Mouse (Mus musculus) liver, embryonic 12.5 days (tissue): Measurements from ENCODE around the gene Lig3. TPM values are rescaled to one million over a fixed set of nuclear protein-coding genes. Genes with fewer than 3 reads are reported as not detected.
"Not testable (repeated sequence)": the region's sequence is repeated elsewhere in the genome, so short reads cannot be mapped to it uniquely, and the experiment has no call there.

Experiments used
- ATAC-seq: fragments of 200-750 bp; cut with Nextera tagmentation; 2 replicates; pipeline ENCODE4 v1.8.0; 2017; ENCODE audit warnings: moderate number of reproducible peaks, mild to moderate bottlenecking, moderate library complexity
- H3K27ac ChIP-seq: fragments of 300-500 bp; sonication (generic); 2 replicates; pipeline ENCODE4 v1.5.1; 2016; ENCODE audit warnings: mild to moderate bottlenecking
- H3K27me3 ChIP-seq: fragments of 300-500 bp; sonication (generic); replicated peaks from 2 replicates; pipeline ENCODE4 v1.6.1; 2016; ENCODE audit warnings: mild to moderate bottlenecking, moderate library complexity
- H3K36me3 ChIP-seq: fragments of 300-500 bp; sonication (generic); 2 replicates; pipeline ENCODE4 v1.6.1; 2016; ENCODE audit warnings: mild to moderate bottlenecking, moderate library complexity
- H3K4me1 ChIP-seq: fragments of 300-500 bp; sonication (generic); 2 replicates; pipeline ENCODE4 v1.6.1; 2016
- H3K4me2 ChIP-seq: fragments of 300-500 bp; sonication (generic); 2 replicates; pipeline ENCODE4 v1.6.1; 2016; ENCODE audit warnings: mild to moderate bottlenecking, moderate library complexity
- H3K4me3 ChIP-seq: fragments of 300-500 bp; sonication (generic); 2 replicates; pipeline ENCODE4 v1.5.1; 2016; ENCODE audit warnings: mild to moderate bottlenecking, moderate library complexity
- H3K9ac ChIP-seq: fragments of 300-500 bp; sonication (generic); 2 replicates; pipeline ENCODE4 v1.6.1; 2016; ENCODE audit warnings: mild to moderate bottlenecking, moderate library complexity
- H3K9me3 ChIP-seq: fragments of 300-500 bp; sonication (generic); replicated peaks from 2 replicates; pipeline ENCODE4 v1.6.1; 2016; ENCODE audit warnings: mild to moderate bottlenecking, moderate library complexity
- WGBS: fragments of 180-500 bp; shearing (Covaris S2); methylation state at CpG from one replicate; pipeline ENCODE4 v1.1.7; 2016; ENCODE audit not compliant: insufficient replicate concordance; 5-methylcytosine and 5-hydroxymethylcytosine counted together
- polyA plus RNA-seq: library from polyadenylated mRNA; unstranded; fragments of >200 nt; fragmentation: Nextera tagmentation; extraction: Ambion mirVana; gene quantifications from 2 replicates; pipeline ENCODE4 v1.2.1, GENCODE M21; 2016

The Lig3 gene
- polyA plus RNA-seq, 1 experiment from 2014 or later, result 19.7 TPM

- not testable (repeated sequence) for H3K4me2 ChIP-seq, H3K9ac ChIP-seq, H3K9me3 ChIP-seq, ATAC-seq, H3K27me3 ChIP-seq, H3K4me3 ChIP-seq
- 64% methylated on average over 7 of the region's 7 CpGs for WGBS
- H3K4me1 ChIP-seq, result peaks cover 63% of the 10 kb centered on the region
- H3K36me3 ChIP-seq, result peaks cover 32% of the 10 kb centered on the region
- 0 out of 2 replicates have a peak overlapping the region, but pooled peaks have one; percentile 38 for H3K27ac ChIP-seq
Measured at GRCm38 (mm10) chr11:82834359-82834758, 53.5 kb downstream of the Lig3 start.

- Histone ChIP-seq H3K4me2 (no peak overlapping the region), H3K36me3 (peaks cover 29% of the 10 kb centered on the region), H3K4me1 (peaks cover 70% of the 10 kb centered on the region), H3K27ac (no peak overlapping the region), H3K27me3 (no peaks in the 10 kb centered on the region), H3K4me3 (no peak overlapping the region), H3K9ac (no peak overlapping the region), H3K9me3 (no peaks in the 10 kb centered on the region)
- 73% methylated on average over 11 of the region's 11 CpGs for WGBS
- ATAC-seq, result no peak
Measured at GRCm38 (mm10) chr11:82835616-82836432, 54.9 kb downstream of the Lig3 start.

- Histone ChIP-seq H3K27ac (no peak overlapping the region), H3K9ac (no peak overlapping the region), H3K4me3 (no peak overlapping the region), H3K36me3 (peaks cover 24% of the 10 kb centered on the region), H3K4me1 (peaks cover 70% of the 10 kb centered on the region), H3K9me3 (no peaks in the 10 kb centered on the region), H3K4me2 (no peak overlapping the region), H3K27me3 (no peaks in the 10 kb centered on the region)
- ATAC-seq, result no peak
- 74% methylated on average over 7 of the region's 7 CpGs for WGBS
Measured at GRCm38 (mm10) chr11:82837192-82837591, 56.3 kb downstream of the Lig3 start.

GRCm38 (mm10) chr11:82837848-82838247 lies 56.9 kb downstream of the Lig3 start:
- H3K4me2 ChIP-seq, result peak overlapping the region; percentile 18
- H3K4me1 ChIP-seq, result peaks cover 71% of the 10 kb centered on the region
- no peaks in the 10 kb centered on the region for H3K27me3 ChIP-seq
- peaks cover 19% of the 10 kb centered on the region for H3K36me3 ChIP-seq
- ATAC-seq, result peak; percentile 41; the same call in 1 of the 2 replicates
- no peak overlapping the region for H3K4me3 ChIP-seq
- peak overlapping the region; percentile 15; the same call in 1 of the 2 replicates for H3K27ac ChIP-seq
- H3K9ac ChIP-seq, result no peak overlapping the region
- 35% methylated on average over 7 of the region's 7 CpGs for WGBS
- H3K9me3 ChIP-seq, result no peaks in the 10 kb centered on the region

GRCm38 (mm10) chr11:82838511-82838910 lies 57.6 kb downstream of the Lig3 start:
- Histone ChIP-seq H3K4me1 (peaks cover 72% of the 10 kb centered on the region), H3K27ac (no peak overlapping the region), H3K9me3 (no peaks in the 10 kb centered on the region), H3K4me2 (no peak overlapping the region), H3K9ac (no peak overlapping the region), H3K27me3 (no peaks in the 10 kb centered on the region), H3K4me3 (no peak overlapping the region), H3K36me3 (peaks cover 21% of the 10 kb centered on the region)
- 76% methylated on average over 5 of the region's 5 CpGs for WGBS
- no peak for ATAC-seq

GRCm38 (mm10) chr11:82844771-82845414 lies 64.0 kb downstream of the Lig3 start:
- Histone ChIP-seq H3K9me3 (no peaks in the 10 kb centered on the region), H3K27me3 (no peaks in the 10 kb centered on the region), H3K27ac (peak overlapping the region; percentile 99), H3K4me1 (peaks cover 99% of the 10 kb centered on the region), H3K9ac (peak overlapping the region; percentile 86), H3K4me2 (peak overlapping the region; percentile 92), H3K4me3 (peak overlapping the region; percentile 61), H3K36me3 (peaks cover 9% of the 10 kb centered on the region; the same call in 1 of the 2 replicates)
- 40% methylated on average over 11 of the region's 11 CpGs for WGBS
- ATAC-seq, result no peak

GRCm38 (mm10) chr11:82845415-82846078 lies 64.6 kb downstream of the Lig3 start:
- peak overlapping the region; percentile 86 for H3K9ac ChIP-seq
- peak overlapping the region; percentile 99 for H3K27ac ChIP-seq
- no peaks in the 10 kb centered on the region for H3K9me3 ChIP-seq
- peak; percentile 88 for ATAC-seq
- peaks cover 9% of the 10 kb centered on the region; the same call in 1 of the 2 replicates for H3K36me3 ChIP-seq
- H3K4me2 ChIP-seq, result peak overlapping the region; percentile 92
- H3K27me3 ChIP-seq, result no peaks in the 10 kb centered on the region
- peaks cover 99% of the 10 kb centered on the region for H3K4me1 ChIP-seq
- WGBS, result 4% methylated on average over 16 of the region's 16 CpGs
- peak overlapping the region; percentile 61 for H3K4me3 ChIP-seq

GRCm38 (mm10) chr11:82846079-82846436 lies 65.2 kb downstream of the Lig3 start:
- Histone ChIP-seq H3K36me3 (peaks cover 9% of the 10 kb centered on the region; the same call in 1 of the 2 replicates), H3K4me1 (peaks cover 99% of the 10 kb centered on the region), H3K27me3 (no peaks in the 10 kb centered on the region), H3K27ac (peak overlapping the region; percentile 99), H3K4me3 (peak overlapping the region; percentile 61), H3K4me2 (peak overlapping the region; percentile 92), H3K9ac (peak overlapping the region; percentile 86), H3K9me3 (no peaks in the 10 kb centered on the region)
- ATAC-seq, result peak; percentile 84
- 2% methylated on average over 4 of the region's 4 CpGs for WGBS

- 0 out of 2 replicates have a peak overlapping the region, but pooled peaks have one; percentile 36 for H3K4me3 ChIP-seq
- peaks cover 99% of the 10 kb centered on the region for H3K4me1 ChIP-seq
- peak overlapping the region; percentile 86 for H3K9ac ChIP-seq
- no peaks in the 10 kb centered on the region for H3K9me3 ChIP-seq
- H3K4me2 ChIP-seq, result peak overlapping the region; percentile 92
- peak overlapping the region; percentile 99 for H3K27ac ChIP-seq
- peaks cover 9% of the 10 kb centered on the region; the same call in 1 of the 2 replicates for H3K36me3 ChIP-seq
- no peak for ATAC-seq
- whole genome bisulfite sequencing, result 38% methylated on average over 3 of the region's 3 CpGs
- H3K27me3 ChIP-seq, result no peaks in the 10 kb centered on the region
Measured at GRCm38 (mm10) chr11:82846938-82847337, 66.0 kb downstream of the Lig3 start.

- no peaks in the 10 kb centered on the region for H3K27me3 ChIP-seq
Measured at GRCm38 (mm10) chr11:82847571-82848000, 66.7 kb downstream of the Lig3 start.

GRCm38 (mm10) chr11:82850259-82850658 lies 69.4 kb downstream of the Lig3 start:
- peak overlapping the region; percentile 82 for H3K27ac ChIP-seq
- H3K36me3 ChIP-seq, result peaks cover 6% of the 10 kb centered on the region; the same call in 1 of the 2 replicates
- no peaks in the 10 kb centered on the region for H3K9me3 ChIP-seq
- ATAC-seq, result no peak
- H3K4me3 ChIP-seq, result no peak overlapping the region
- H3K27me3 ChIP-seq, result no peaks in the 10 kb centered on the region
- no peak overlapping the region for H3K4me2 ChIP-seq
- H3K9ac ChIP-seq, result 0 out of 2 replicates have a peak overlapping the region, but pooled peaks have one; percentile 10
- 83% methylated on average over 5 of the region's 5 CpGs for WGBS
- peaks cover 99% of the 10 kb centered on the region for H3K4me1 ChIP-seq

More at GRCm38 (mm10) chr11:82847571-82848000, 66.7 kb downstream of the Lig3 start:
- Histone ChIP-seq H3K36me3 (peaks cover 9% of the 10 kb centered on the region; the same call in 1 of the 2 replicates), H3K4me2 (peak overlapping the region; percentile 92), H3K27ac (peak overlapping the region; percentile 99), H3K9me3 (no peaks in the 10 kb centered on the region), H3K9ac (peak overlapping the region; percentile 86), H3K4me1 (peaks cover 99% of the 10 kb centered on the region), H3K4me3 (peak overlapping the region; percentile 36)
- 15% methylated on average over 6 of the region's 6 CpGs for WGBS
- peak; percentile 87 for ATAC-seq
